Mouse (Mus musculus): Measurements from ENCODE around the gene 1700013F07Rik.

DNA sequence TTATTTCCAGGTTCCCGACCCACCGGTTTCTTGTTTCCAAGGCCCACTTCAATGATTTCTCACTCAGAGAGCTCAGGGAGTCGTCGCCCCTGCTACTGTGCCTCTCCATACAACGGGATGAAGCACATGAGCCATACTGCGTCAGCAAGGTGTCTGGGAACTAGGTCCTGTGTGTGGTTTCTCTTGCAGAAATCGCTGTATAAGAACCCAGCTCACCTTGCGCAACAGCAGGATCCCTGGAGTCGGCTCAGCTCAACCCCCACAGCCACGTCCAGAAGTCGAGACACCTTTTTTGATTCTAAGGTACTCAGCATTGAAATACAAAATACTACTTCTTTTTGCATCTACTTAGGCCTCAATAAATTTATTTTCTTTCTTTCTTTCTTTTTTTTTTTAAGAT lies 8.3 kb downstream of the 1700013F07Rik start:
- TF ChIP-seq CTCF (IDR thresholded peaks at IDR 0.05; ENCODE audit: control insufficient read depth, insufficient read depth, insufficient read length) = no peak
- TF ChIP-seq MYOG (IDR thresholded peaks at IDR 0.05; ENCODE audit: control insufficient read depth, extremely low read depth, insufficient read length) = no peak
- TF ChIP-seq USF1 (IDR thresholded peaks at IDR 0.05; ENCODE audit: low read depth) = no peak
- peak; percentile 53 for TF ChIP-seq CEBPB (IDR thresholded peaks at IDR 0.05; ENCODE audit: low read depth)
- no peak for TF ChIP-seq MYOD1 (IDR thresholded peaks at IDR 0.05; ENCODE audit: control insufficient read depth, insufficient read length, low read depth)
- TF ChIP-seq MAX (IDR thresholded peaks at IDR 0.05) = no peak
